Mouse (Mus musculus) liver, embryonic 14.5 days (tissue): ENCODE results near the gene Kif26b.

Experiments used
- CTCF ChIP-seq: IDR thresholded peaks from 2 replicates; pipeline ENCODE4 v1.5.1; 2016; ENCODE audit warnings: antibody characterized with exemption, low read depth, control low read depth
- EP300 ChIP-seq: IDR thresholded peaks from 2 replicates; pipeline ENCODE4 v1.6.1; 2016; ENCODE audit warnings: antibody characterized with exemption, low read depth

GRCm38 (mm10) chr1:178575706-178576105, 46.8 kb downstream of the Kif26b start:
- TF ChIP-seq CTCF = no peak
- TF ChIP-seq EP300 = no peak
